Mouse (Mus musculus) cerebellum, adult 9-11 months (tissue): Measurements from ENCODE around the gene Cyp2d11.
"Not testable (repeated sequence)": the region's sequence is repeated elsewhere in the genome, so short reads cannot be mapped to it uniquely, and the experiment has no call there.

ENCODE experiments used
- DNase-seq: peaks from one replicate; pipeline ENCODE4 v3.0.0; 2022

Gene Cyp2d11

GRCm38 (mm10) chr15:82393922-82394321 is at the start of gene Cyp2d11:
Cyp2d11 (minus strand) TSS chr15:82394022.
- not testable (repeated sequence) for DNase-seq

GRCm38 (mm10) chr15:82437975-82438617 is 44.3 kb upstream of the Cyp2d11 start:
- no peak for DNase-seq

- no peak for DNase-seq
These were observed 41.8 kb upstream of the Cyp2d11 start for GRCm38 (mm10) chr15:82435606-82436005.

- DNase-seq: no peak
These were observed 41.2 kb upstream of the Cyp2d11 start for GRCm38 (mm10) chr15:82435011-82435410.

- no peak for DNase-seq
These were observed 40.7 kb upstream of the Cyp2d11 start for GRCm38 (mm10) chr15:82434541-82434940.

GRCm38 (mm10) chr15:82433621-82434020 is 39.8 kb upstream of the Cyp2d11 start:
- DNase-seq: no peak

GRCm38 (mm10) chr15:82433137-82433536 is 39.3 kb upstream of the Cyp2d11 start, which contains the start of gene Cyp2d9:
Cyp2d9 (plus strand) TSS chr15:82433437.
- DNase-seq: no peak

GRCm38 (mm10) chr15:82423471-82423870 is 29.6 kb upstream of the Cyp2d11 start:
- DNase-seq: no peak

- DNase-seq: no peak
These were observed 29.1 kb upstream of the Cyp2d11 start for GRCm38 (mm10) chr15:82422935-82423334.

GRCm38 (mm10) chr15:82418616-82419015 is 24.8 kb upstream of the Cyp2d11 start:
- no peak for DNase-seq

GRCm38 (mm10) chr15:82416797-82417789 is 23.3 kb upstream of the Cyp2d11 start:
- peak; percentile 90 for DNase-seq

GRCm38 (mm10) chr15:82407536-82407935 is 13.7 kb upstream of the Cyp2d11 start:
- DNase-seq: no peak

GRCm38 (mm10) chr15:82406981-82407380 is 13.2 kb upstream of the Cyp2d11 start, which contains the start of gene Cyp2d10:
Cyp2d10 (minus strand) TSS chr15:82407195.
- no peak for DNase-seq

GRCm38 (mm10) chr15:82404163-82404562 is 10.3 kb upstream of the Cyp2d11 start:
- DNase-seq: no peak

- no peak for DNase-seq
These were observed 9.8 kb upstream of the Cyp2d11 start for GRCm38 (mm10) chr15:82403606-82404005.

- DNase-seq: no peak
These were observed 8.9 kb upstream of the Cyp2d11 start for GRCm38 (mm10) chr15:82402741-82403140.

- no peak for DNase-seq
These were observed 8.3 kb upstream of the Cyp2d11 start for GRCm38 (mm10) chr15:82402106-82402505.

- DNase-seq: no peak
These were observed 7.7 kb upstream of the Cyp2d11 start for GRCm38 (mm10) chr15:82401516-82401915.

GRCm38 (mm10) chr15:82395955-82396354 is 2.1 kb upstream of the Cyp2d11 start:
- not testable (repeated sequence) for DNase-seq

GRCm38 (mm10) chr15:82389916-82390315 is 3.9 kb downstream of the Cyp2d11 start:
- DNase-seq: not testable (repeated sequence)

- no peak for DNase-seq
These were observed 8.1 kb downstream of the Cyp2d11 start for GRCm38 (mm10) chr15:82385729-82386128.

- DNase-seq: no peak
These were observed 11.4 kb downstream of the Cyp2d11 start for GRCm38 (mm10) chr15:82382441-82382840.

- no peak for DNase-seq
These were observed 13.1 kb downstream of the Cyp2d11 start for GRCm38 (mm10) chr15:82380714-82381062.
